Mouse (Mus musculus) adrenal gland, postnatal 25 days (tissue): Measurements from ENCODE around the gene Mrto4. TPM values are rescaled to one million over a fixed set of nuclear protein-coding genes. Genes with fewer than 3 reads are reported as not detected.

Experiments used
- DNase-seq: peaks from one replicate; pipeline ENCODE4 v3.0.0; 2021; ENCODE audit warnings: mixed read lengths
- total RNA-seq: library from RNA; stranded (reverse); gene quantifications from 2 replicates; pipeline ENCODE4 v1.2.3, GENCODE M21; 2021

Mrto4 gene
- total RNA-seq, 1 experiment from 2014 or later: 61.4 TPM

GRCm38 (mm10) chr4:139340835-139341234 lies 11.5 kb downstream of the Mrto4 start:
- DNase-seq: no peak

GRCm38 (mm10) chr4:139338145-139338544 lies 14.2 kb downstream of the Mrto4 start:
- DNase-seq: no peak

- DNase-seq: peak; percentile 88
Observed at GRCm38 (mm10) chr4:139336822-139337483, 15.4 kb downstream of the Mrto4 start.

GRCm38 (mm10) chr4:139335507-139335906 lies 16.9 kb downstream of the Mrto4 start:
- DNase-seq: no peak

GRCm38 (mm10) chr4:139334631-139335295 lies 17.6 kb downstream of the Mrto4 start:
- DNase-seq: no peak

- DNase-seq: peak; percentile 78
Observed at GRCm38 (mm10) chr4:139330605-139331004, 21.8 kb downstream of the Mrto4 start.

GRCm38 (mm10) chr4:139319740-139320139 lies 32.6 kb downstream of the Mrto4 start:
- no peak for DNase-seq

GRCm38 (mm10) chr4:139318449-139318848 lies 33.9 kb downstream of the Mrto4 start:
- DNase-seq: no peak

GRCm38 (mm10) chr4:139312632-139313031 lies 39.7 kb downstream of the Mrto4 start:
- no peak for DNase-seq

- DNase-seq: no peak
Observed at GRCm38 (mm10) chr4:139311707-139312106, 40.7 kb downstream of the Mrto4 start.

GRCm38 (mm10) chr4:139310899-139311701 lies 41.3 kb downstream of the Mrto4 start:
- DNase-seq: no peak

- peak; percentile 99 for DNase-seq
Observed at GRCm38 (mm10) chr4:139310171-139310898, 42.0 kb downstream of the Mrto4 start, which contains the start of the genes Pqlc2 and Akr7a5. Pqlc2 (minus strand) TSS chr4:139310708. Akr7a5 (plus strand) TSS chr4:139310744.

- no peak for DNase-seq
Observed at GRCm38 (mm10) chr4:139309651-139310050, 42.7 kb downstream of the Mrto4 start.

GRCm38 (mm10) chr4:139307916-139308315 lies 44.5 kb downstream of the Mrto4 start:
- no peak for DNase-seq

- no peak for DNase-seq
Observed at GRCm38 (mm10) chr4:139305521-139305920, 46.9 kb downstream of the Mrto4 start.

- DNase-seq: no peak
Observed at GRCm38 (mm10) chr4:139302241-139302640, 50.1 kb downstream of the Mrto4 start.

GRCm38 (mm10) chr4:139301780-139302179 lies 50.6 kb downstream of the Mrto4 start:
- no peak for DNase-seq

- DNase-seq: no peak
Observed at GRCm38 (mm10) chr4:139298671-139299366, 53.6 kb downstream of the Mrto4 start.

- DNase-seq: peak; percentile 66
Observed at GRCm38 (mm10) chr4:139297566-139297965, 54.8 kb downstream of the Mrto4 start.
